Mouse (Mus musculus) ES-Bruce4 (cell line): ENCODE measurements around the gene Foxp1. TPM values are rescaled to one million over a fixed set of nuclear protein-coding genes. Genes with fewer than 3 reads are reported as not detected.

ENCODE experiments used
- H3K27ac ChIP-seq: 2 replicates; pipeline ENCODE4 v1.5.1; 2012; ENCODE audit warnings: low read length, inconsistent platforms; ENCODE audit not compliant: insufficient read depth
- H3K27me3 ChIP-seq: 2 replicates; pipeline ENCODE4 v1.6.1; 2012; ENCODE audit warnings: mild to moderate bottlenecking, low read length, inconsistent platforms; ENCODE audit not compliant: control insufficient read depth, poor library complexity, insufficient read depth, severe bottlenecking
- H3K36me3 ChIP-seq: 2 replicates; pipeline ENCODE4 v1.6.1; 2012; ENCODE audit warnings: inconsistent platforms, mild to moderate bottlenecking, low read length, moderate library complexity; ENCODE audit not compliant: control insufficient read depth, poor library complexity, insufficient read depth, severe bottlenecking
- H3K4me1 ChIP-seq: one replicate; pipeline ENCODE4 v1.8.1; 2011; ENCODE audit warnings: low read length; ENCODE audit not compliant: control insufficient read depth, insufficient read depth
- H3K4me3 ChIP-seq: 2 replicates; pipeline ENCODE4 v1.5.1; 2011; ENCODE audit warnings: low read depth, mild to moderate bottlenecking, low read length
- H3K9ac ChIP-seq: 2 replicates; pipeline ENCODE4 v1.6.1; 2012; ENCODE audit warnings: low read depth, mild to moderate bottlenecking, inconsistent platforms; ENCODE audit not compliant: poor library complexity, severe bottlenecking
- H3K9me3 ChIP-seq: replicated peaks from 2 replicates; pipeline ENCODE4 v1.6.1; 2012; ENCODE audit warnings: mild to moderate bottlenecking, low read length, inconsistent platforms; ENCODE audit not compliant: control insufficient read depth, poor library complexity, insufficient read depth, severe bottlenecking
- CTCF ChIP-seq: IDR thresholded peaks from one replicate; pipeline ENCODE4 v1.8.1; 2011; ENCODE audit warnings: low read depth, low read length
- EP300 ChIP-seq: IDR thresholded peaks from 2 replicates; pipeline ENCODE4 v1.6.1; 2011; ENCODE audit warnings: low read depth, low read length; ENCODE audit not compliant: insufficient read depth
- POLR2A ChIP-seq: IDR thresholded peaks from one replicate; pipeline ENCODE4 v1.8.1; 2011; ENCODE audit warnings: low read length; ENCODE audit not compliant: insufficient read depth
- polyA plus RNA-seq: library from polyadenylated mRNA; stranded (reverse); fragments of >200 nt; gene quantifications from 2 replicates; pipeline ENCODE4 v1.2.4, GENCODE M21; 2011; ENCODE audit warnings: low read depth; ENCODE audit not compliant: missing spikeins, insufficient read depth, insufficient read length

Foxp1 gene
- polyA plus RNA-seq, 1 experiment: 33.5 TPM

DNA sequence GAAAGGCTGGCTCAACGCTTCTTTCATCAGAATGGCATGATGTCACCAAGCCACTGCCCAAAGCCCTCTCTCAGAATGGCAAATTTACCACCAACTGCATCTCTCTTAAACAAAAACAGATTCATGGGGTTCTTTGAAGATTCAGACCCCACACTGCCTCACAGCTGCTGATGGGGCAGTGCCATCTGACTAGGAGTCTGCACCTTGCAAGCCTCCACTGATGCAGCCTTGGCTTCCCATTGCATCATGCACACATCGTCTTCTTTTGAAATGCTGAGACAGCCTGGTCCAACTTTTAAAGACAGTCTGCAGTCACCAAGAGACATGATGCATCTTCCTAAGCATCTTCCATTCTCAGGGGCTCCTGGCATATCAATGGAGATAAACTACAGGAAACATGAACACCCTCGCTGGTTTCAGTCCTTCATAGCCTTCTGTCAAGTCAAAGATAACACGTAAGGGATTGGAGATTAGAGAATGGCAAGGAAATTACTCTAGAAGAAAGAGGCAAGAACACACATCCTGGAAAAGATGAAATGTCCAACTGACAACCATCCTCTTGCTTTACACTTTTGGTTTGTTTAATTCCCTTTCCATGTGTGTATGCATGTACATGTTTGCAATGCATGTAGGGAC lies 154.3 kb downstream of the Foxp1 start:
- Histone ChIP-seq H3K27me3 (no peaks in the 10 kb centered on the region), H3K27ac (no peak overlapping the region), H3K9me3 (no peaks in the 10 kb centered on the region), H3K4me3 (no peak overlapping the region), H3K4me1 (no peaks in the 10 kb centered on the region), H3K36me3 (no peaks in the 10 kb centered on the region), H3K9ac (no peak overlapping the region)
- TF ChIP-seq CTCF: no peak
- no peak for TF ChIP-seq EP300

DNA sequence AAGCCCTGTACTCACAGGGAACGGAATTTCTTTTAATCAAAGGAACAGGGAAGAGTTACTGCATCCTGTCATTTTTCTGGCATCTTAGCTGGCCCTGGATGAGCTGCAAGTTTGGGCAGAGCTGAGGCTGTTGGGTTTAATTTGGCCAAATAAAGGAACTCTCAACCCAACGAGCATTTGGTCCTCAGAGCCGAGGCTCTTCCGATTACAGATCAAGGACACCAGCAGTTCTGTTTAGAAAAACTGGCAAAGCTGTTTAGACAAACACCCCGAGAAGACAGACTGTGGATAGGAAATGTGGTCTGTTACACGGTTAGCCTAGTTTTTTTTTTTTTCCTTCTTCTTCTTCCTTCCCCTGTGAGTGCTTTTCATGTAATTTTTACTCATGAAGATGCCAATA lies 158.0 kb downstream of the Foxp1 start:
- no peak overlapping the region for H3K27ac ChIP-seq
- no peak overlapping the region for H3K9ac ChIP-seq
- H3K4me1 ChIP-seq: no peaks in the 10 kb centered on the region
- no peak overlapping the region for H3K4me3 ChIP-seq
- no peaks in the 10 kb centered on the region for H3K27me3 ChIP-seq
- TF ChIP-seq POLR2A (no peak), CTCF (no peak), EP300 (no peak)
- H3K9me3 ChIP-seq: no peaks in the 10 kb centered on the region
- H3K36me3 ChIP-seq: no peaks in the 10 kb centered on the region

DNA sequence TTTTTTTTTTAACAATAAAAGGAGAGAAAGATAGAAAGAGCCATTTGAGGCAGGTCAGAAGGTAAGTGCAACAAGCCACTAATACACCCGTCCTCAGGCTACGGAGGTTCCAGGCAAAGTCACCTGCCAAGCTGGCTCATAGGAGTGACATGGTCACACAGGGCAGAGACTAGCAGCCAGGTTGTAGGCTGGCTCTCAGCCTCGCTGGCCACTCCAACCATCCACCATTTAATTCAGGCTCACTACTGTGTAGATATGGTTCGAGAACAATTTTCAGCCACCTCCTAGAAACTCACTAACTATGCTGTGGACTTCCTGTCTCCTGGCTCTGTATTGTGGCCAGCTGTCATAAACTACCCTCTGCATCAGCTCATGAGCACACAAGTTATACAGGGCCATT lies 161.9 kb downstream of the Foxp1 start:
- TF ChIP-seq CTCF: no peak
- TF ChIP-seq EP300: no peak
- TF ChIP-seq POLR2A: no peak
- Histone ChIP-seq H3K9ac (no peak overlapping the region), H3K36me3 (no peaks in the 10 kb centered on the region), H3K4me1 (no peaks in the 10 kb centered on the region), H3K27me3 (no peaks in the 10 kb centered on the region), H3K4me3 (no peak overlapping the region), H3K9me3 (no peaks in the 10 kb centered on the region), H3K27ac (no peak overlapping the region)

DNA sequence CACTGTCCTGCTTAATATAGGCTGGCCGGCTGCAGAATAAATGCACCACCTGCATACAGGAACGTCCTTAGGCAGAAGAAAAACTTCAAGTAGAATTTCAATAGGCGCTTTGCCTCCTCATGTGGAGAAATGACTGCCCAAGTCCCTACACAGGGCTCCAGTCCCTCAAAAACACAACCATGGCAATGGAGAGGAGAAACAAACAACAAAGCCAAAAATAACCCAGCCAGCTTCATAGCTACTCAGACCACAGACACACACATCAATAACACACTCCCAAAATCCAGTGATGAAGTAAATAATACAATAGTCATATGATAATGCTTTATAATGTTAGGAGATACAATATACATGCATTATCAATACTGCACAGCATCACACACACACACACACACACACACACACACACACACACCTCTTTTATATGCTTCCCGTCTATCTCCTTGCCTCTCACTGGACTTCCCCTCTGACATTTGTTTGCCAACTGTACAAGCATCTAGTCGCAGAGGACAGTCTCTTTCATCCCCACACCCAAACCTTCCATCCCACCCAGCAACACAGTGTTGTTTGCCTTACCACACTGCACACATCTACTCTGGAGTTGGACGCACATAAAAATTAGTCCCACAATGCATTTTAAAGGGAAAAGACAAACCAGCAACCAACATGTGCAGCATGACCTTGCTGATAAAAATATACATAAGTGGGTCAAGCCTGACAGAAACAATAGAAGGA lies 162.6 kb downstream of the Foxp1 start:
- H3K9me3 ChIP-seq: no peaks in the 10 kb centered on the region
- H3K4me1 ChIP-seq: no peaks in the 10 kb centered on the region
- no peak overlapping the region for H3K9ac ChIP-seq
- no peaks in the 10 kb centered on the region for H3K36me3 ChIP-seq
- H3K27me3 ChIP-seq: no peaks in the 10 kb centered on the region
- no peak overlapping the region for H3K4me3 ChIP-seq
- TF ChIP-seq POLR2A: no peak
- H3K27ac ChIP-seq: no peak overlapping the region

DNA sequence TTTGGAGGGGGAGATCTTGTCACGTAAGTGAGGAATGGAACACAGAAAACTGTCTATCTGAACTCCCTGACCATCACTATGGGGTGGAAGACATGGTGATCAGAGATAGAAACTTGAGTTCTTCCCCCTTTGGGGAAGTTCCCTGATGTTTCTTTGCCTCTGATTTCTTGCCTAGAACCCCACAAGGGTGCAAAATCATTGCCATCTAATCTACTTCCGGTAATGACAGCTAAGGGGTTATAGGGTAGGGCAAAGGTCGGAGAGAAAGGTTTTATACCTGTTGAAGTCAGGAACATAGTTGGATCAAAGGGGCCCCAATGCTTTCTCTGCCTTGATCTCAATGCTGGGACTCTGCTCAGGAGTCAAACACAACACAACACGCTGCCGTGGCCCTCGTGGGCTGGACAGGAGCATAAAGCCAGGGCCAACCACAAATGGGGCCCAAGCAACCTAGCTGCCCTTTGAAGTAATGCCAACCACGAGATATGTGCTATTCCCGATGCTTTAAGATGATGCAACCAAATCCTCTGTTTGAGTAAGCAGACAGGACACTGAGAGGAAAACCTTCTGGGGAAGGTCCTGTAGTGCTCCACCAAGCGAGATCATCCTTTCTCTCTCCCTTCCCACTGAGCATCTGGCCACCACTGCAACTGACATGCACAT lies 163.4 kb downstream of the Foxp1 start:
- no peak overlapping the region for H3K27ac ChIP-seq
- TF ChIP-seq CTCF: no peak
- no peak for TF ChIP-seq POLR2A
- TF ChIP-seq EP300: no peak

DNA sequence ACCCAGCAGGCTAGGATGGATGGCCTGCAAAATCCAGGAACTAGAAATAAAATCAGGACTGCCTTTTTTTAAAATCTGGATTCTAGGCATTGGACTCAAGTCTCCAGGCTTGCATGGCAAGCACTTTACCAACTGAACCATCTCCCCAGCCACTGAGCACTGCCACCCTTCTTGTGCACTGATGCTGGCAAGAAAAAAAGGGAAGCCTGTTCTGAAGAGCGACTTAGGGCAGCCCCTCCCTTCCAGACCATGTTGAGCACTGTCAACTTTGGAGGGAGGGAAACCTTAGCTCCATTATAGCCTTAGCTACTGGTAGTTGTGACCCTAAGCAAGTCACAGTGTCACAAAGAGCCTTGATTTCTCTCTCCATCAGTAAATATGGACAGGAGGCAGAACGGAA lies 164.6 kb downstream of the Foxp1 start:
- no peak overlapping the region for H3K27ac ChIP-seq
- H3K36me3 ChIP-seq: no peaks in the 10 kb centered on the region
- H3K27me3 ChIP-seq: no peaks in the 10 kb centered on the region
- H3K4me1 ChIP-seq: no peaks in the 10 kb centered on the region
- TF ChIP-seq EP300 (no peak), CTCF (no peak), POLR2A (no peak)
- H3K9me3 ChIP-seq: no peaks in the 10 kb centered on the region
- H3K9ac ChIP-seq: no peak overlapping the region
- no peak overlapping the region for H3K4me3 ChIP-seq

More for the DNA sequence above, 163.4 kb downstream of the Foxp1 start:
- no peak overlapping the region for H3K9ac ChIP-seq
- no peak overlapping the region for H3K4me3 ChIP-seq
- no peaks in the 10 kb centered on the region for H3K4me1 ChIP-seq
- H3K9me3 ChIP-seq: no peaks in the 10 kb centered on the region
- no peaks in the 10 kb centered on the region for H3K27me3 ChIP-seq
- no peaks in the 10 kb centered on the region for H3K36me3 ChIP-seq
